Mouse (Mus musculus) midbrain, embryonic 10.5 days (tissue): Measurements from ENCODE around the gene Esr2. TPM values are rescaled to one million over a fixed set of nuclear protein-coding genes. Genes with fewer than 3 reads are reported as not detected.
"Not testable (repeated sequence)": the region's sequence is repeated elsewhere in the genome, so short reads cannot be mapped to it uniquely, and the experiment has no call there.

Experiments
- DNase-seq: peaks from one replicate; pipeline ENCODE4 v3.0.0-alpha.2; 2017; ENCODE audit warnings: low spot score
- H3K27ac ChIP-seq: fragments of 300-500 bp; sonication (generic); replicated peaks from 2 replicates; pipeline ENCODE4 v1.5.1; 2016; ENCODE audit warnings: mild to moderate bottlenecking
- H3K27me3 ChIP-seq: fragments of 300-500 bp; sonication (generic); 2 replicates; pipeline ENCODE4 v1.6.1; 2016; ENCODE audit warnings: low read depth, mild to moderate bottlenecking; ENCODE audit not compliant: poor library complexity, severe bottlenecking
- H3K36me3 ChIP-seq: fragments of 300-500 bp; sonication (generic); 2 replicates; pipeline ENCODE4 v1.6.1; 2016; ENCODE audit warnings: mild to moderate bottlenecking, moderate library complexity
- H3K4me1 ChIP-seq: fragments of 300-500 bp; sonication (generic); 2 replicates; pipeline ENCODE4 v1.6.1; 2016
- H3K4me3 ChIP-seq: fragments of 300-500 bp; sonication (generic); 2 replicates; pipeline ENCODE4 v1.5.1; 2016; ENCODE audit warnings: mild to moderate bottlenecking, moderate library complexity
- H3K9me3 ChIP-seq: fragments of 300-500 bp; sonication (generic); replicated peaks from 2 replicates; pipeline ENCODE4 v1.6.1; 2016; ENCODE audit warnings: mild to moderate bottlenecking
- WGBS: fragments of 180-500 bp; shearing (Covaris S2); methylation state at CpG from one replicate; pipeline ENCODE4 v1.1.7; 2016; 5-methylcytosine and 5-hydroxymethylcytosine counted together
- polyA plus RNA-seq: library from polyadenylated mRNA; unstranded; fragments of >200 nt; fragmentation: Nextera tagmentation; extraction: Ambion mirVana; gene quantifications from 2 replicates; pipeline ENCODE4 v1.2.1, GENCODE M21; 2016

The Esr2 gene
- polyA plus RNA-seq, 1 experiment from 2014 or later, result 0.06 TPM

GRCm38 (mm10) chr12:76186473-76186872, 9.4 kb upstream of the Esr2 start:
- H3K4me1 ChIP-seq, result no peaks in the 10 kb centered on the region
- WGBS, result 96% methylated on average over 1 of the region's 1 CpGs

GRCm38 (mm10) chr12:76185167-76185816, 8.2 kb upstream of the Esr2 start:
- Histone ChIP-seq H3K4me3 (no peak overlapping the region), H3K4me1 (no peaks in the 10 kb centered on the region), H3K36me3 (no peaks in the 10 kb centered on the region), H3K27ac (no peak overlapping the region), H3K9me3 (no peaks in the 10 kb centered on the region), H3K27me3 (no peaks in the 10 kb centered on the region)
- WGBS, result 83% methylated on average over 10 of the region's 10 CpGs
- DNase-seq, result no peak

More at GRCm38 (mm10) chr12:76186473-76186872, 9.4 kb upstream of the Esr2 start:
- Histone ChIP-seq H3K9me3 (no peaks in the 10 kb centered on the region), H3K4me3 (no peak overlapping the region), H3K36me3 (no peaks in the 10 kb centered on the region), H3K27ac (no peak overlapping the region), H3K27me3 (no peaks in the 10 kb centered on the region)
- no peak for DNase-seq

- H3K4me1 ChIP-seq, result no peaks in the 10 kb centered on the region
- DNase-seq, result no peak
- H3K27ac ChIP-seq, result no peak overlapping the region
- no peaks in the 10 kb centered on the region for H3K27me3 ChIP-seq
- no peak overlapping the region for H3K4me3 ChIP-seq
- H3K36me3 ChIP-seq, result no peaks in the 10 kb centered on the region
- no peaks in the 10 kb centered on the region for H3K9me3 ChIP-seq
- 78% methylated on average over 6 of the region's 6 CpGs for WGBS
Measured at GRCm38 (mm10) chr12:76184271-76184670, 7.2 kb upstream of the Esr2 start.

- Histone ChIP-seq H3K4me3 (no peak overlapping the region), H3K27me3 (no peaks in the 10 kb centered on the region), H3K4me1 (no peaks in the 10 kb centered on the region), H3K27ac (no peak overlapping the region), H3K36me3 (no peaks in the 10 kb centered on the region), H3K9me3 (no peaks in the 10 kb centered on the region)
- no peak for DNase-seq
- WGBS, result 92% methylated on average over 6 of the region's 6 CpGs
Measured at GRCm38 (mm10) chr12:76182831-76183230, 5.8 kb upstream of the Esr2 start.

- WGBS, result 76% methylated on average over 8 of the region's 8 CpGs
- H3K4me1 ChIP-seq, result peaks cover 10% of the 10 kb centered on the region
- H3K27ac ChIP-seq, result no peak overlapping the region
- peaks cover 11% of the 10 kb centered on the region for H3K27me3 ChIP-seq
- H3K36me3 ChIP-seq, result no peaks in the 10 kb centered on the region
- H3K9me3 ChIP-seq, result no peaks in the 10 kb centered on the region
- no peak for DNase-seq
- H3K4me3 ChIP-seq, result no peak overlapping the region
Measured at GRCm38 (mm10) chr12:76181471-76181870, 4.4 kb upstream of the Esr2 start.

GRCm38 (mm10) chr12:76180442-76180841, 3.4 kb upstream of the Esr2 start:
- H3K36me3 ChIP-seq, result no peaks in the 10 kb centered on the region

GRCm38 (mm10) chr12:76179527-76179926, 2.5 kb upstream of the Esr2 start:
- WGBS, result 75% methylated on average over 4 of the region's 4 CpGs
- Histone ChIP-seq H3K9me3 (no peaks in the 10 kb centered on the region), H3K36me3 (no peaks in the 10 kb centered on the region), H3K27me3 (peaks cover 31% of the 10 kb centered on the region), H3K4me1 (peaks cover 10% of the 10 kb centered on the region), H3K4me3 (no peak overlapping the region), H3K27ac (no peak overlapping the region)
- DNase-seq, result no peak

More at GRCm38 (mm10) chr12:76180442-76180841, 3.4 kb upstream of the Esr2 start:
- no peaks in the 10 kb centered on the region for H3K9me3 ChIP-seq
- H3K4me1 ChIP-seq, result peaks cover 10% of the 10 kb centered on the region
- 84% methylated on average over 6 of the region's 6 CpGs for WGBS
- peaks cover 22% of the 10 kb centered on the region for H3K27me3 ChIP-seq
- H3K4me3 ChIP-seq, result no peak overlapping the region
- no peak overlapping the region for H3K27ac ChIP-seq
- no peak for DNase-seq

- WGBS, result 88% methylated on average over 5 of the region's 5 CpGs
- DNase-seq, result no peak
- no peaks in the 10 kb centered on the region for H3K36me3 ChIP-seq
Measured at GRCm38 (mm10) chr12:76179051-76179450, 2.0 kb upstream of the Esr2 start.

GRCm38 (mm10) chr12:76177864-76178518, 932 bp upstream of the Esr2 start:
- Histone ChIP-seq H3K36me3 (no peaks in the 10 kb centered on the region), H3K9me3 (no peaks in the 10 kb centered on the region), H3K27ac (no peak overlapping the region), H3K4me3 (peak overlapping the region; percentile 59), H3K4me1 (peaks cover 10% of the 10 kb centered on the region), H3K27me3 (peaks cover 34% of the 10 kb centered on the region)
- DNase-seq, result peak; percentile 76
- 41% methylated on average over 16 of the region's 16 CpGs for WGBS

More at GRCm38 (mm10) chr12:76179051-76179450, 2.0 kb upstream of the Esr2 start:
- Histone ChIP-seq H3K27me3 (peaks cover 34% of the 10 kb centered on the region), H3K9me3 (no peaks in the 10 kb centered on the region), H3K4me1 (peaks cover 10% of the 10 kb centered on the region), H3K27ac (no peak overlapping the region), H3K4me3 (no peak overlapping the region)

GRCm38 (mm10) chr12:76165641-76166040, 11.4 kb downstream of the Esr2 start:
- H3K27me3 ChIP-seq, result no peaks in the 10 kb centered on the region
- WGBS, result 66% methylated on average over 5 of the region's 5 CpGs
- H3K4me1 ChIP-seq, result no peaks in the 10 kb centered on the region
- H3K27ac ChIP-seq, result no peak overlapping the region
- DNase-seq, result no peak
- no peak overlapping the region for H3K4me3 ChIP-seq
- H3K36me3 ChIP-seq, result no peaks in the 10 kb centered on the region
- H3K9me3 ChIP-seq, result no peaks in the 10 kb centered on the region

GRCm38 (mm10) chr12:76152389-76152788, 24.7 kb downstream of the Esr2 start:
- not testable (repeated sequence) for H3K4me1 ChIP-seq, H3K36me3 ChIP-seq, H3K9me3 ChIP-seq
- WGBS, result 15% methylated on average over 30 of the region's 30 CpGs
- Histone ChIP-seq H3K4me3 (peak overlapping the region; percentile 53), H3K27ac (peak overlapping the region; percentile 74), H3K27me3 (peaks cover 14% of the 10 kb centered on the region)
- DNase-seq, result peak; percentile 41

GRCm38 (mm10) chr12:76136701-76137100, 40.4 kb downstream of the Esr2 start:
- Histone ChIP-seq H3K4me3 (no peak overlapping the region), H3K36me3 (no peaks in the 10 kb centered on the region), H3K9me3 (no peaks in the 10 kb centered on the region), H3K4me1 (peaks cover 3% of the 10 kb centered on the region; the same call in 1 of the 2 replicates), H3K27ac (no peak overlapping the region), H3K27me3 (no peaks in the 10 kb centered on the region)
- WGBS, result 43% methylated on average over 6 of the region's 6 CpGs
- no peak for DNase-seq

GRCm38 (mm10) chr12:76133081-76133480, 44.0 kb downstream of the Esr2 start:
- not testable (repeated sequence) for H3K27me3 ChIP-seq, H3K4me1 ChIP-seq, H3K9me3 ChIP-seq, H3K4me3 ChIP-seq, H3K36me3 ChIP-seq, DNase-seq, H3K27ac ChIP-seq
- WGBS, result 84% methylated on average over 9 of the region's 9 CpGs
